Mouse (Mus musculus): Measurements from ENCODE around the gene Olfr548-ps1. TPM values are rescaled to one million over a fixed set of nuclear protein-coding genes. Genes with fewer than 3 reads are reported as not detected.
A peak's percentile ranks its signal among the peaks of the same experiment; 100 is the strongest.

Gene Olfr548-ps1
- polyA plus RNA-seq, 1 experiment from 2014 or later: not detected

DNA sequence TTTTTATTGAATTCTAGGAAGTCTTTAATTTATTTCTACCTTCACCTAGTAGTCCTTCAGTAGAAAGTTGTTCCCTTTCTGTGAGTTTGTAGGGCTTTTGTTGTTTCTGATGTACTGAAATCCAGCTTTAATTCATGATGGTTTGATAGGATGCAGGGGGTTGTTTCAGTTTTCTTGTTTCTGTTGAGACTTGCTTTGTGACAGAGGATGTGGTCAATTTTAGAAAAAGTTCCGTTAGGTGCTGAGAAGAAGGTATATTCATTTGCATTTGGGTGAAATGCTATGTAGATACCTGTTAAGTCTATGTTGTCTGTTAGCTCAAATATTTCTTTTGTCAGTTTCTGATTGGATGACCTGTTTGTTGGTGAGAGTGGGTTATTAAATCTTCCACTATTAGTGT is 11.6 kb upstream of the Olfr548-ps1 start:
- 84% methylated on average over 1 of the region's 1 CpGs for WGBS

DNA sequence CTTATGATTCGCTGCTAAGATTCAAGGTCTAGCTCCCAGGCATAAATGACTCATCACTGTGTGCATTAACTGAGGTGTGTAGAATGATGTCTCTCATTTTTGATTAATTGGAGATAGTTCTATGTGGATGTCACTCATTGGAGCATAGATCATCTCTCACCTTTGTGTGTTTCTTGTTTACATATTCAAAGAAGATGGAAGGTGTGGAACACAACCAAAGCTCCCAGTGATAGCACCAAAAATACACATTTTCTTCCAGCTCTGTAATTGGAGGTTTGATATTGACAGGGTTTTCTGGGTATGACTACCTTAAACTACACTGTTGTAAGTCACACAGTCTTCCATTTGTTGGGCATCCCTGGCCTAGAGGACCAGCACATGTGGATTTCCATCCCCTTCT is 6.2 kb upstream of the Olfr548-ps1 start, which contains the start of gene Olfr547:
Gene Olfr547 (plus strand): TSS at position 301 of the 400 bp plus-strand sequence.
- 76% methylated on average over 1 of the region's 1 CpGs for WGBS
- no peak for ATAC-seq (replicated peaks; ENCODE audit: low FRiP score, low read depth)

More for the DNA sequence above, 11.6 kb upstream of the Olfr548-ps1 start:
- Histone ChIP-seq H3K27ac (no peak overlapping the region), H3K4me3 (replicated peaks; ENCODE audit: low read depth, low read length) (no peak overlapping the region), H3K36me3 (ENCODE audit: insufficient read depth, low read length) (no peaks in the 10 kb centered on the region), H3K4me1 (replicated peaks; ENCODE audit: insufficient read depth, low read length) (no peaks in the 10 kb centered on the region), H3K9me3 (replicated peaks; ENCODE audit: low read length) (no peaks in the 10 kb centered on the region), H3K9ac (ENCODE audit: low read depth, low read length) (no peak overlapping the region), H3K27me3 (ENCODE audit: insufficient read depth, low read length) (no peaks in the 10 kb centered on the region), H3K4me2 (ENCODE audit: low read length) (no peak overlapping the region)
- no peak for TF ChIP-seq CTCF (IDR thresholded peaks at IDR 0.05; ENCODE audit: low read depth)
- no peak for ATAC-seq (replicated peaks; ENCODE audit: low FRiP score, low read depth)
- no peak for DNase-seq (ENCODE audit: low spot score)

DNA sequence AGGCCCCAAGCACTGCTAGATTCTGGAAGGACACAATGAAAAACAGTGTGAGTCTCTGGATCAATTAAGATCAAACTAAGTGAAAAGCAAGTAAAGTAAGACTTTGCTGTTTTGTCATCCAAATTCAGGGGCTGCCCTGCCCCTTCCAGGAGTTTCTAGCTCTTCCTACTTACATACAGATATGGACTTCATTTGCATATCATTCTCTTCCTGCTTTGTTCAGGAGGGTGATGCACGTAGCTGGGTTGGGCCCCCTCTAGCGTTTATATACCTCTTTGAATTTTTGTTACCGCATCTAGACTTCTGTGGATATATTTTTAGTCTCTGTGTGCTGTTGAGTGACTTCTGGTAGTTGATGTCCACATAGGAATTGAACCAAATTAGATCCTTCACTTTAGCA is 555 bp downstream of the Olfr548-ps1 start:
- ATAC-seq (replicated peaks; ENCODE audit: low FRiP score, low read depth) (no peak), DNase-seq (ENCODE audit: low spot score) (no peak)
- no peak overlapping the region for H3K4me3 ChIP-seq (replicated peaks; ENCODE audit: low read depth, low read length)
- no peak overlapping the region for H3K27ac ChIP-seq
- H3K9ac ChIP-seq (ENCODE audit: low read depth, low read length): no peak overlapping the region
- H3K4me2 ChIP-seq (ENCODE audit: low read length): no peak overlapping the region
- H3K27me3 ChIP-seq (ENCODE audit: insufficient read depth, low read length): no peaks in the 10 kb centered on the region
- 56% methylated on average over 3 of the region's 3 CpGs for WGBS
- H3K36me3 ChIP-seq (ENCODE audit: insufficient read depth, low read length): no peaks in the 10 kb centered on the region
- TF ChIP-seq CTCF (IDR thresholded peaks at IDR 0.05; ENCODE audit: low read depth): no peak
- no peaks in the 10 kb centered on the region for H3K9me3 ChIP-seq (replicated peaks; ENCODE audit: low read length)
- no peaks in the 10 kb centered on the region for H3K4me1 ChIP-seq (replicated peaks; ENCODE audit: insufficient read depth, low read length)

More for the DNA sequence above, 6.2 kb upstream of the Olfr548-ps1 start, which contains the start of gene Olfr547:
- no peak for DNase-seq (ENCODE audit: low spot score)
- no peak within 1 kb of the TSS for H3K9ac ChIP-seq (ENCODE audit: low read depth, low read length)
- H3K9me3 ChIP-seq (replicated peaks; ENCODE audit: low read length): no peaks in the 10 kb centered on the region
- H3K27ac ChIP-seq: no peak within 1 kb of the TSS
- H3K27me3 ChIP-seq (ENCODE audit: insufficient read depth, low read length): no peaks in the 10 kb centered on the region
- H3K36me3 ChIP-seq (ENCODE audit: insufficient read depth, low read length): no peaks in the 10 kb centered on the region
- H3K4me3 ChIP-seq (replicated peaks; ENCODE audit: low read depth, low read length): no peak within 1 kb of the TSS
- TF ChIP-seq CTCF (IDR thresholded peaks at IDR 0.05; ENCODE audit: low read depth): no peak
- no peak within 1 kb of the TSS for H3K4me2 ChIP-seq (ENCODE audit: low read length)
- no peaks in the 10 kb centered on the region for H3K4me1 ChIP-seq (replicated peaks; ENCODE audit: insufficient read depth, low read length)

DNA sequence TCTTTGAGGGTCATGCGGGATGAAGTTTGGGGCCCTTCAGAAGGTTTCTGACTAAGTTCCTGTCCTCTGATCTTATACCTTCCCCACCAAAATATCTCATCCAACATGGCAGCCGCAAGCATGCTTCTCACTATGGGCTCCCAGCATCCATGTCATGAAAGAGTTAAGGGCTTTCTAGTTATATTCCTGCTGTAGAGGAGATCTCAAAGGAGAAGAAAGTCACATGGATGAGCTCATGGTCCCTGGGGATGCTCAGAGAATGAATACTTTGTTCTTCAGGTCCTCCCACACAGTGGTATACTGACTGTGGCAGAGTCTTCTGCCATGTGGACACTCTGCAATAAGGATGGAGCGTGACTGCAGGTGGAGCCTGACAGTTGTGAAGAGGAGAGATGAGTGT is 8.9 kb downstream of the Olfr548-ps1 start, which contains the start of gene Olfr549:
Gene Olfr549 (plus strand): TSS at position 301 of the 400 bp plus-strand sequence.
- no peak for DNase-seq (ENCODE audit: low spot score)
- H3K9ac ChIP-seq (ENCODE audit: low read depth, low read length): no peak within 1 kb of the TSS
- no peak for TF ChIP-seq CTCF (IDR thresholded peaks at IDR 0.05; ENCODE audit: low read depth)
- no peaks in the 10 kb centered on the region for H3K36me3 ChIP-seq (ENCODE audit: insufficient read depth, low read length)
- H3K4me3 ChIP-seq (replicated peaks; ENCODE audit: low read depth, low read length): no peak within 1 kb of the TSS
- no peak within 1 kb of the TSS for H3K27ac ChIP-seq
- 88% methylated on average over 3 of the region's 3 CpGs for WGBS
- no peaks in the 10 kb centered on the region for H3K27me3 ChIP-seq (ENCODE audit: insufficient read depth, low read length)
- ATAC-seq (replicated peaks; ENCODE audit: low FRiP score, low read depth): no peak
- H3K4me2 ChIP-seq (ENCODE audit: low read length): no peak within 1 kb of the TSS
- H3K9me3 ChIP-seq (replicated peaks; ENCODE audit: low read length): no peaks in the 10 kb centered on the region
- H3K4me1 ChIP-seq (replicated peaks; ENCODE audit: insufficient read depth, low read length): no peaks in the 10 kb centered on the region

DNA sequence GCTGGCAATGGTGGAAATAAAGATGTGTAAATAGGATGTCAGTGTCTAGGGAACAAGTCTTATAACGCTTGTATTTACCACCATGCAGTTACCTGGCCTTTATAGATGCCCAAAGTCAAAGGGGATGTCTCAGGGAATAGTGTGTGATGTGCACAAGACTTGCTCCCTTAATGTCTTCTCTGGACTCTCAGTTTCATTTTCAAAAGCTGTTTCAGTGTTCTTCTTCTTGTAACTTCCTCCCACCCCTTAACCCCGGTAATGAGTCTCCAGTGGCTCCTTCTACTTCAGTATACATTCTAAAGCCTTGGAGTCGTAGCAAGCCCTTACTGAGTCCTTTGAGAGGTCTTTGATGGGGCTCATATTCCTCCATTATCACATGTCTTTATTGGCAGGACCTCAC is 12.6 kb downstream of the Olfr548-ps1 start:
- no peak overlapping the region for H3K4me3 ChIP-seq (replicated peaks; ENCODE audit: low read depth, low read length)
- no peaks in the 10 kb centered on the region for H3K27me3 ChIP-seq (ENCODE audit: insufficient read depth, low read length)
- no peak for TF ChIP-seq CTCF (IDR thresholded peaks at IDR 0.05; ENCODE audit: low read depth)
- H3K4me1 ChIP-seq (replicated peaks; ENCODE audit: insufficient read depth, low read length): no peaks in the 10 kb centered on the region
- WGBS: 75% methylated on average over 3 of the region's 3 CpGs
- DNase-seq (ENCODE audit: low spot score) (no peak), ATAC-seq (replicated peaks; ENCODE audit: low FRiP score, low read depth) (no peak)
- no peak overlapping the region for H3K4me2 ChIP-seq (ENCODE audit: low read length)
- no peak overlapping the region for H3K9ac ChIP-seq (ENCODE audit: low read depth, low read length)
- H3K27ac ChIP-seq: no peak overlapping the region
- no peaks in the 10 kb centered on the region for H3K9me3 ChIP-seq (replicated peaks; ENCODE audit: low read length)
- no peaks in the 10 kb centered on the region for H3K36me3 ChIP-seq (ENCODE audit: insufficient read depth, low read length)

DNA sequence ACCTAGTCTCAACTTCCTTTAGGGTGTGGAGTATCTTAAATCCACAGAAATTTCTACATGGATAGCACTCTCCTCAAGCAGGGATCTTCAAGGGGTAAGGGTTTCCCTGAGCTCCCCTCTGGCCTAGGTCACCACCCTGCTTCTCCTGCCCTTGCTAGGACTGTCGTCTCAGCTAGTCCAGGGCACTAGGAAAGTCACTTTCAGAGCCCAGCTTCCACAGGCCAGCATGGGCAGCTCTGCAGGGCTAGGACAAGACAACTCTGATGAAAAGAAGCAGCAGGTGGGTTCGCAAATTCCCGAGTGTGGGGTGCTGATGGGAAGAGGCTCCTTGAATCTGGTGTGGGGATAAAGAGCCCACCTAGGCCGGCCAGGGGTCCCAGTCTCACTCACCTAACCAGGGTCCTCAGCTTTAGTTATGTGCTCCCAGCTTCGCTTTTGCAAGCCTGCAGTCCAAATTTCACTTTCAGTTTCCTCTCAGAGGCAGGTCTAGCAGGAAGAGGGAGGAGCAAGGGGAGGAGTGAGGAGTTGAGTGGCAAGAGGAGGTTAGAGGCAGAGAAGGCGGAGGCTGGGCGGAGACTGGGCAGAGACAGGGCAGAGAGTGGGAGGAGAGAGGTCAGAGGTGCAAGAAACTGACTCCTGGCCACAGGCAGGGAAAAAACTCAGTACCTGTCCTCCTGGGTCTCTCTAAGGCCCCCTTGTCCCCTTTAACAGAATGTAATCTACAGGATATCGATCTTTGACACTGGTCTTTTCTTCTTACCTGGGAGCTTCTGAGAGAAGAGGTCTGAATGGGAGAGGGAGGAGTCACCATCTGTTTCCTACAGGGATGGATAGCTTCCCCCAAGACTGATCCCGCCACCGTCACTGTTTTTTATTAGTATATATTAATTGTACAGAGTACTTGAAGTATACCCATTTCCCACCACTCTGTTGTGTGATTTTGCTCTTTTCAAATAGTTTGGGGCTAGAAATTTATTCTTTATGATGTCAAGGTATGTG is 24.6 kb downstream of the Olfr548-ps1 start, which contains the start of gene Trim21:
Gene Trim21 (minus strand): TSS at position 488 of the 999 bp plus-strand sequence.
- DNase-seq (ENCODE audit: low spot score): peak; percentile 97
- peak; percentile 98 for ATAC-seq (replicated peaks; ENCODE audit: low FRiP score, low read depth)
- H3K36me3 ChIP-seq (ENCODE audit: insufficient read depth, low read length): 0 out of 2 replicates have a peak, but pooled peaks cover 8% of the 10 kb centered on the region
- no peak for TF ChIP-seq CTCF (IDR thresholded peaks at IDR 0.05; ENCODE audit: low read depth)
- peak within 1 kb of the TSS; percentile 66 for H3K9ac ChIP-seq (ENCODE audit: low read depth, low read length)
- H3K4me1 ChIP-seq (replicated peaks; ENCODE audit: insufficient read depth, low read length): no peaks in the 10 kb centered on the region
- peak within 1 kb of the TSS; percentile 67; the same call in 1 of the 2 replicates for H3K27ac ChIP-seq
- peak within 1 kb of the TSS; percentile 62 for H3K4me3 ChIP-seq (replicated peaks; ENCODE audit: low read depth, low read length)
- H3K9me3 ChIP-seq (replicated peaks; ENCODE audit: low read length): no peaks in the 10 kb centered on the region
- H3K27me3 ChIP-seq (ENCODE audit: insufficient read depth, low read length): no peaks in the 10 kb centered on the region
- WGBS: 13% methylated on average over 10 of the region's 10 CpGs
- H3K4me2 ChIP-seq (ENCODE audit: low read length): peak within 1 kb of the TSS; percentile 74
